ENCODE assay signal across 10 mouse cellular contexts in genomic region chr15:11406769-11407168, GRCm38 (mm10). TPM values are rescaled to one million over a fixed set of nuclear protein-coding genes. Genes with fewer than 3 reads are reported as not detected.
DNase-seq lines count a peak whose midpoint lies in the region; ATAC-seq and TF ChIP-seq lines count a peak whose summit lies in the region.
"Had no signal": no experiment of that assay in that cellular context is flagged by ENCODE, and none has a peak within 500 bp of the region (broad histone marks: within the 10 kb centered on the region; RNA-seq: fewer than 3 reads in every experiment).

No protein-coding gene starts in this region.

- no peak overlapping the region for H3K4me2 ChIP-seq in hindbrain, embryonic 12.5 days (replicated peaks)
- H3K4me2 ChIP-seq in limb, embryonic 12.5 days = peak overlapping the region; percentile 30; the same call in 1 of the 2 replicates
- H3K4me2 ChIP-seq: embryonic facial prominence, embryonic 12.5 days had no signal

- H3K9me3 ChIP-seq in hindbrain, embryonic 10.5 days = no peaks in the 10 kb centered on the region
- no peaks in the 10 kb centered on the region for H3K9me3 ChIP-seq in hindbrain, embryonic 12.5 days (replicated peaks)
- no peaks in the 10 kb centered on the region for H3K9me3 ChIP-seq in ES-Bruce4 (replicated peaks; ENCODE audit: control insufficient read depth, insufficient read depth, low read length, poor library complexity, severe bottlenecking)
- H3K9me3 ChIP-seq in limb, embryonic 12.5 days = no peaks in the 10 kb centered on the region
- H3K9me3 ChIP-seq: embryonic facial prominence, embryonic 12.5 days; megakaryocyte, embryonic 14.5 days had no signal

- 27% methylated on average over 9 of the region's 9 CpGs for WGBS in hindbrain, embryonic 10.5 days
- 31% methylated on average over 9 of the region's 9 CpGs for WGBS in hindbrain, embryonic 12.5 days
- 23% methylated on average over 9 of the region's 9 CpGs for WGBS in limb, embryonic 12.5 days
- WGBS in small intestine, adult 2 months = 23% methylated on average over 9 of the region's 9 CpGs

- DNase-seq in hindbrain, embryonic 10.5 days (ENCODE audit: low spot score) = peak; percentile 31
- peak; percentile 58 for DNase-seq in embryo, embryonic 10 days (ENCODE audit: low spot score)
- no peak for DNase-seq in gastrocnemius, postnatal 14 days
- no peak for DNase-seq in urinary bladder, postnatal 10 days (ENCODE audit: low spot score)

- H3K36me3 ChIP-seq in hindbrain, embryonic 10.5 days = no peaks in the 10 kb centered on the region
- no peaks in the 10 kb centered on the region for H3K36me3 ChIP-seq in hindbrain, embryonic 12.5 days
- no peaks in the 10 kb centered on the region for H3K36me3 ChIP-seq in ES-Bruce4 (ENCODE audit: control insufficient read depth, insufficient read depth, low read length, poor library complexity, severe bottlenecking)
- no peaks in the 10 kb centered on the region for H3K36me3 ChIP-seq in limb, embryonic 12.5 days
- H3K36me3 ChIP-seq in small intestine, adult 2 months (ENCODE audit: control insufficient read depth, insufficient read depth, low read length) = no peaks in the 10 kb centered on the region
- H3K36me3 ChIP-seq: embryonic facial prominence, embryonic 12.5 days had no signal

- H3K27me3 ChIP-seq in hindbrain, embryonic 10.5 days (ENCODE audit: insufficient read depth, poor library complexity, severe bottlenecking) = peaks cover 4% of the 10 kb centered on the region; the same call in 1 of the 2 replicates
- peaks cover 11% of the 10 kb centered on the region for H3K27me3 ChIP-seq in hindbrain, embryonic 12.5 days
- H3K27me3 ChIP-seq in ES-Bruce4 (ENCODE audit: control insufficient read depth, insufficient read depth, low read length, poor library complexity, severe bottlenecking) = no peaks in the 10 kb centered on the region; the same call in 1 of the 2 replicates
- H3K27me3 ChIP-seq in limb, embryonic 12.5 days = peaks cover 10% of the 10 kb centered on the region; the same call in 1 of the 2 replicates
- no peaks in the 10 kb centered on the region for H3K27me3 ChIP-seq in small intestine, adult 2 months (ENCODE audit: control insufficient read depth, insufficient read depth, low read length)
- H3K27me3 ChIP-seq: embryonic facial prominence, embryonic 12.5 days had no signal

- no peak for ATAC-seq in hindbrain, embryonic 12.5 days (ENCODE audit: low FRiP score)
- ATAC-seq in limb, embryonic 12.5 days (ENCODE audit: insufficient number of reproducible peaks, insufficient read depth, low FRiP score, low TSS enrichment, low read depth) = no peak

- H3K4me3 ChIP-seq in hindbrain, embryonic 10.5 days = no peak overlapping the region
- H3K4me3 ChIP-seq in hindbrain, embryonic 12.5 days = no peak overlapping the region
- H3K4me3 ChIP-seq in ES-Bruce4 (ENCODE audit: low read depth, low read length) = peak overlapping the region; percentile 71
- no peak overlapping the region for H3K4me3 ChIP-seq in limb, embryonic 12.5 days (replicated peaks)
- H3K4me3 ChIP-seq in small intestine, adult 2 months (ENCODE audit: low read depth, low read length) = no peak overlapping the region
- H3K4me3 ChIP-seq: embryonic facial prominence, embryonic 12.5 days; megakaryocyte, embryonic 14.5 days had no signal

- no peak overlapping the region for H3K9ac ChIP-seq in hindbrain, embryonic 12.5 days
- H3K9ac ChIP-seq in ES-Bruce4 (ENCODE audit: low read depth, poor library complexity, severe bottlenecking) = no peak overlapping the region
- no peak overlapping the region for H3K9ac ChIP-seq in limb, embryonic 12.5 days (replicated peaks)
- H3K9ac ChIP-seq: embryonic facial prominence, embryonic 12.5 days had no signal

- no peak for TF ChIP-seq POLR2A in ES-Bruce4 (IDR thresholded peaks at IDR 0.05; ENCODE audit: insufficient read depth, low read length)
- no peak for TF ChIP-seq POLR2A in small intestine, adult 2 months (IDR thresholded peaks at IDR 0.05; ENCODE audit: low read depth, low read length)

- peak; percentile 67 for TF ChIP-seq CTCF in ES-Bruce4 (IDR thresholded peaks at IDR 0.05; ENCODE audit: low read depth, low read length)
- peak; percentile 61; the same call in 1 of the 2 replicates for TF ChIP-seq CTCF in small intestine, adult 2 months (IDR thresholded peaks at IDR 0.05; ENCODE audit: extremely low read depth, insufficient read length, insufficient replicate concordance, low read depth, low read length)

- H3K4me1 ChIP-seq in hindbrain, embryonic 10.5 days (replicated peaks) = no peaks in the 10 kb centered on the region
- no peaks in the 10 kb centered on the region for H3K4me1 ChIP-seq in hindbrain, embryonic 12.5 days
- no peaks in the 10 kb centered on the region for H3K4me1 ChIP-seq in ES-Bruce4 (ENCODE audit: control insufficient read depth, insufficient read depth, low read length)
- H3K4me1 ChIP-seq in limb, embryonic 12.5 days (replicated peaks) = 0 out of 2 replicates have a peak, but pooled peaks cover under 1% of the 10 kb centered on the region
- no peaks in the 10 kb centered on the region for H3K4me1 ChIP-seq in small intestine, adult 2 months (ENCODE audit: control insufficient read depth, insufficient read depth, insufficient read length, low read length)
- H3K4me1 ChIP-seq: embryonic facial prominence, embryonic 12.5 days had no signal

- intact Hi-C loops in gastrocnemius, postnatal 14 days (cut with DNase I; ENCODE audit: low total_unique reads) = loop anchor here (5.0 kb wide), 1 partner anchor 556 kb away; no protein-coding TSS in a partner anchor

- TF ChIP-seq EP300 in ES-Bruce4 (IDR thresholded peaks at IDR 0.05; ENCODE audit: insufficient read depth, low read depth, low read length) = no peak

- H3K27ac ChIP-seq in hindbrain, embryonic 10.5 days = no peak overlapping the region
- H3K27ac ChIP-seq in hindbrain, embryonic 12.5 days = no peak overlapping the region
- no peak overlapping the region for H3K27ac ChIP-seq in ES-Bruce4 (ENCODE audit: insufficient read depth, low read length)
- H3K27ac ChIP-seq in limb, embryonic 12.5 days = no peak overlapping the region
- no peak overlapping the region for H3K27ac ChIP-seq in small intestine, adult 2 months (ENCODE audit: insufficient read depth, low read depth, low read length)
- H3K27ac ChIP-seq: embryonic facial prominence, embryonic 12.5 days had no signal

RNA-seq across cellular contexts. Expression of gene Tars, which starts 7.3 kb away (rescaled TPM):
- 64.8 and 81.4 TPM in 2 replicates for polyA plus RNA-seq in hindbrain, embryonic 10.5 days (2016; fragmentation: Nextera tagmentation; extraction: Ambion mirVana)
- polyA plus RNA-seq in hindbrain, embryonic 12.5 days (2016; fragmentation: Nextera tagmentation; extraction: Ambion mirVana) = 75.8 and 83.4 TPM in 2 replicates
- polyA plus RNA-seq in ES-Bruce4 (2011; ENCODE audit: insufficient read depth, insufficient read length, low read depth, missing spikeins) = 170 and 188 TPM in 2 replicates
- polyA plus RNA-seq in limb, embryonic 12.5 days (2016; fragmentation: Nextera tagmentation; extraction: Ambion mirVana) = 75.7 and 76.6 TPM in 2 replicates
- 6.4 and 9.8 TPM in 2 replicates for polyA plus RNA-seq in small intestine, adult 2 months (2012; rRNA removed)
- total RNA-seq in gastrocnemius, postnatal 14 days (2021) = 10 to 100 TPM; 27.6 to 29.7 TPM

Comparison
In these comparisons a context has a peak if more than half of its experiments do, and no peak if none do; other contexts are left out.
1. DNase-seq: peak in hindbrain, embryonic 10.5 days (single experiment) and embryo, embryonic 10 days (single experiment); none in gastrocnemius, postnatal 14 days (single experiment) and urinary bladder, postnatal 10 days (single experiment).